8 mouse cellular contexts compared by ENCODE assay signal in genomic region chr11:120458847-120459597, GRCm38 (mm10). TPM values are rescaled to one million over a fixed set of nuclear protein-coding genes. Genes with fewer than 3 reads are reported as not detected.
DNase-seq lines count a peak whose midpoint lies in the region; ATAC-seq and TF ChIP-seq lines count a peak whose summit lies in the region.

No protein-coding gene starts in this region.

- H3K4me2 ChIP-seq in heart, embryonic 15.5 days: peak overlapping the region; percentile 89
- peak overlapping the region; percentile 70 for H3K4me2 ChIP-seq in hindbrain, embryonic 14.5 days (replicated peaks)
- peak overlapping the region; percentile 95 for H3K4me2 ChIP-seq in midbrain, embryonic 13.5 days (replicated peaks)

- peak; percentile 31 for TF ChIP-seq RAD21 in MEL (IDR thresholded peaks at IDR 0.05; ENCODE audit: low read depth, low read length)

- intact Hi-C loops in heart, postnatal 14 days (cut with DNase I): loop anchor here (1.0 kb wide), 1 partner anchor 8 kb away; the partner anchor contains the start of gene Arl16

- H3K4me1 ChIP-seq in heart, embryonic 15.5 days (replicated peaks): peaks cover 27% of the 10 kb centered on the region
- peaks cover 0 to 14% of the 10 kb centered on the region in 2 experiments; a peak in 2 of 4 replicates for H3K4me1 ChIP-seq in MEL (ENCODE audit: control insufficient read depth in 1 of 2, insufficient read depth in 2 of 2, low read length in 2 of 2)
- peaks cover 7% of the 10 kb centered on the region for H3K4me1 ChIP-seq in hindbrain, embryonic 14.5 days (replicated peaks; ENCODE audit: control insufficient read depth, insufficient read depth, low read length)
- peaks cover 25% of the 10 kb centered on the region for H3K4me1 ChIP-seq in midbrain, embryonic 13.5 days (replicated peaks)

- no peak overlapping the region for H3K27ac ChIP-seq in heart, embryonic 15.5 days
- H3K27ac ChIP-seq in MEL (ENCODE audit: control insufficient read depth, low read depth, low read length): peak overlapping the region; percentile 67
- H3K27ac ChIP-seq in hindbrain, embryonic 14.5 days: no peak overlapping the region
- H3K27ac ChIP-seq in midbrain, embryonic 13.5 days: no peak overlapping the region

- ATAC-seq in heart, embryonic 15.5 days (replicated peaks; ENCODE audit: insufficient number of reproducible peaks, insufficient read depth, low FRiP score, low read depth): no peak
- ATAC-seq in hindbrain, embryonic 14.5 days (ENCODE audit: low FRiP score): no peak
- no peak for ATAC-seq in midbrain, embryonic 13.5 days

- H3K36me3 ChIP-seq in heart, embryonic 15.5 days: peaks cover 31% of the 10 kb centered on the region
- peaks cover 3 to 10% of the 10 kb centered on the region in 2 experiments; a peak in 3 of 4 replicates for H3K36me3 ChIP-seq in MEL (ENCODE audit: control insufficient read depth in 1 of 2, insufficient read depth in 2 of 2, low read length in 2 of 2)
- H3K36me3 ChIP-seq in hindbrain, embryonic 14.5 days (replicated peaks; ENCODE audit: control insufficient read depth, insufficient read depth): peaks cover 44% of the 10 kb centered on the region
- H3K36me3 ChIP-seq in midbrain, embryonic 13.5 days: peaks cover 47% of the 10 kb centered on the region

- TF ChIP-seq POLR2A in MEL (IDR thresholded peaks at IDR 0.05; ENCODE audit: control insufficient read depth in 1 of 2, insufficient read depth in 1 of 2, low read depth in 1 of 2, low read length in 2 of 2, poor library complexity in 1 of 2): no peak

- no peaks in the 10 kb centered on the region for H3K27me3 ChIP-seq in heart, embryonic 15.5 days
- H3K27me3 ChIP-seq in MEL (ENCODE audit: control insufficient read depth in 1 of 2, insufficient read depth in 2 of 2, low read length in 2 of 2): no peaks in the 10 kb centered on the region
- no peaks in the 10 kb centered on the region for H3K27me3 ChIP-seq in hindbrain, embryonic 14.5 days (ENCODE audit: control insufficient read depth, insufficient read depth, low read length)
- no peaks in the 10 kb centered on the region for H3K27me3 ChIP-seq in midbrain, embryonic 13.5 days

- no peaks in the 10 kb centered on the region for H3K9me3 ChIP-seq in heart, embryonic 15.5 days (replicated peaks)
- H3K9me3 ChIP-seq in MEL (replicated peaks; ENCODE audit: insufficient read depth, low read length): no peaks in the 10 kb centered on the region
- H3K9me3 ChIP-seq in hindbrain, embryonic 14.5 days (ENCODE audit: control insufficient read depth, low read length): no peaks in the 10 kb centered on the region
- H3K9me3 ChIP-seq in midbrain, embryonic 13.5 days: no peaks in the 10 kb centered on the region

- peak; percentile 56 to 76 (median 65) for TF ChIP-seq CTCF in MEL (IDR thresholded peaks at IDR 0.05 in 2 of 3, conservative IDR thresholded peaks at IDR 0.05 in 1 of 3; ENCODE audit: control insufficient read depth in 1 of 3, insufficient read depth in 1 of 3, low read depth in 2 of 3, low read length in 3 of 3, poor library complexity in 1 of 3, severe bottlenecking in 1 of 3)

- peak overlapping the region; percentile 89 for H3K4me3 ChIP-seq in heart, embryonic 15.5 days
- H3K4me3 ChIP-seq in MEL (ENCODE audit: control insufficient read depth in 1 of 2, insufficient read depth in 1 of 2, low read depth in 2 of 2, low read length in 2 of 2): peak overlapping the region; percentile 84 to 86
- H3K4me3 ChIP-seq in hindbrain, embryonic 14.5 days (replicated peaks; ENCODE audit: low read length): peak overlapping the region; percentile 88
- H3K4me3 ChIP-seq in midbrain, embryonic 13.5 days (replicated peaks): peak overlapping the region; percentile 80

- no peak for TF ChIP-seq EP300 in MEL (IDR thresholded peaks at IDR 0.05; ENCODE audit: low read depth in 1 of 2, low read length in 2 of 2)

- peak overlapping the region; percentile 95 for H3K9ac ChIP-seq in heart, embryonic 15.5 days
- H3K9ac ChIP-seq in MEL (ENCODE audit: control insufficient read depth, low read depth, low read length, poor library complexity, severe bottlenecking): peak overlapping the region; percentile 93
- H3K9ac ChIP-seq in hindbrain, embryonic 14.5 days: peak overlapping the region; percentile 95
- H3K9ac ChIP-seq in midbrain, embryonic 13.5 days (replicated peaks): peak overlapping the region; percentile 89

- no peak for DNase-seq in heart, postnatal 14 days
- DNase-seq in MEL (ENCODE audit: low read depth, low spot score): peak; percentile 77
- no peak for DNase-seq in hindbrain, embryonic 14.5 days (ENCODE audit: low spot score)
- no peak for DNase-seq in frontal cortex, postnatal 14 days (ENCODE audit: low spot score in 2 of 2)
- no peak for DNase-seq in layer of hippocampus, adult 9-11 months
- no peak for DNase-seq in cerebellum, postnatal 25 days

- 57% methylated on average over 6 of the region's 6 CpGs for WGBS in heart, embryonic 15.5 days
- 74% methylated on average over 6 of the region's 6 CpGs for WGBS in hindbrain, embryonic 14.5 days
- WGBS in midbrain, embryonic 13.5 days: 77% methylated on average over 6 of the region's 6 CpGs

- peaks cover 37% of the 10 kb centered on the region for H3K79me2 ChIP-seq in MEL (ENCODE audit: control insufficient read depth, insufficient read depth, low read length, poor library complexity)

TF ChIP-seq in MEL, 35 proteins besides CTCF, POLR2A, EP300 and RAD21 (continues in another document):
- TF ChIP-seq MYB (IDR thresholded peaks at IDR 0.05; ENCODE audit: low read depth, low read length) (no peak), KAT2A (conservative IDR thresholded peaks at IDR 0.05; ENCODE audit: low read depth, low read length) (no peak), ELF1 (IDR thresholded peaks at IDR 0.05; ENCODE audit: low read depth, low read length) (0 out of 2 replicates have a peak, but pooled peaks have one; percentile 7), TBP (IDR thresholded peaks at IDR 0.05; ENCODE audit: low read depth, low read length) (0 out of 2 replicates have a peak, but pooled peaks have one; percentile 37), ETS1 (IDR thresholded peaks at IDR 0.05; ENCODE audit: low read depth, low read length) (no peak), USF2 (IDR thresholded peaks at IDR 0.05; ENCODE audit: borderline replicate concordance in 1 of 2, insufficient read depth in 1 of 2, low read depth in 1 of 2, low read length in 2 of 2) (no peak), SIN3A (IDR thresholded peaks at IDR 0.05; ENCODE audit: low read length) (peak; percentile 11; the same call in 1 of the 2 replicates), ZC3H11A (IDR thresholded peaks at IDR 0.05; ENCODE audit: low read depth, low read length) (peak; percentile 40), MYC (IDR thresholded peaks at IDR 0.05; ENCODE audit: low read depth, low read length) (peak; percentile 71; the same call in 1 of the 2 replicates), TAL1 (IDR thresholded peaks at IDR 0.05; ENCODE audit: low read length) (no peak), MAX (IDR thresholded peaks at IDR 0.05; ENCODE audit: low read length) (no peak; the same call in 1 of the 2 replicates)

RNA-seq across cellular contexts. Expression of gene Ccdc137, which starts 1.1 kb away (rescaled TPM):
- 22.1 and 26.5 TPM in 2 replicates for polyA plus RNA-seq in heart, embryonic 15.5 days (2015; fragmentation: Nextera tagmentation; extraction: Ambion mirVana)
- total RNA-seq in heart, postnatal 14 days (2021): 1 to 10 TPM; 5.9 to 9.4 TPM
- 66.1 and 104 TPM in 2 replicates for total RNA-seq in MEL (2012; rRNA removed)
- 100 to 1,000 TPM in 1 of 2 experiments, not detected in 1; 116 TPM for polyA plus RNA-seq in MEL (2012; ENCODE audit: insufficient read depth in 1 of 2, insufficient read length in 2 of 2, low read depth in 1 of 2, low replicate concordance in 2 of 2, missing spikeins in 1 of 2)
- polyA plus RNA-seq in hindbrain, embryonic 14.5 days (2014; fragmentation: Nextera tagmentation; extraction: Ambion mirVana): 19.9 and 20.8 TPM in 2 replicates
- polyA plus RNA-seq in midbrain, embryonic 13.5 days (2015; fragmentation: Nextera tagmentation; extraction: Ambion mirVana): 26.1 and 28.7 TPM in 2 replicates

RNA-seq across cellular contexts. Expression of gene Oxld1, which starts 1.2 kb away (rescaled TPM):
- 18.1 and 21.4 TPM in 2 replicates for polyA plus RNA-seq in heart, embryonic 15.5 days (2015; fragmentation: Nextera tagmentation; extraction: Ambion mirVana)
- 10 to 100 TPM; 41.6 to 45.6 TPM for total RNA-seq in heart, postnatal 14 days (2021)
- total RNA-seq in MEL (2012; rRNA removed): 15.9 and 17.6 TPM in 2 replicates
- 10 to 100 TPM in 1 of 2 experiments, not detected in 1; 17.5 TPM for polyA plus RNA-seq in MEL (2012; ENCODE audit: insufficient read depth in 1 of 2, insufficient read length in 2 of 2, low read depth in 1 of 2, low replicate concordance in 2 of 2, missing spikeins in 1 of 2)
- polyA plus RNA-seq in hindbrain, embryonic 14.5 days (2014; fragmentation: Nextera tagmentation; extraction: Ambion mirVana): 11.4 and 12.4 TPM in 2 replicates
- 10.6 and 12.5 TPM in 2 replicates for polyA plus RNA-seq in midbrain, embryonic 13.5 days (2015; fragmentation: Nextera tagmentation; extraction: Ambion mirVana)

RNA-seq across cellular contexts. Expression of gene Pde6g, which starts 5.7 kb away (rescaled TPM):
- 0.14 and 0.29 TPM in 2 replicates for polyA plus RNA-seq in heart, embryonic 15.5 days (2015; fragmentation: Nextera tagmentation; extraction: Ambion mirVana)
- under 1 TPM; 0.53 to 0.56 TPM for total RNA-seq in heart, postnatal 14 days (2021)
- 0.35 and 0.46 TPM in 2 replicates for total RNA-seq in MEL (2012; rRNA removed)
- polyA plus RNA-seq in MEL (2012; ENCODE audit: insufficient read depth in 1 of 2, insufficient read length in 2 of 2, low read depth in 1 of 2, low replicate concordance in 2 of 2, missing spikeins in 1 of 2): under 1 TPM in 1 of 2 experiments, not detected in 1; 0.84 TPM
- polyA plus RNA-seq in hindbrain, embryonic 14.5 days (2014; fragmentation: Nextera tagmentation; extraction: Ambion mirVana): 0.40 TPM in 2 replicates
- 0.19 and 0.30 TPM in 2 replicates for polyA plus RNA-seq in midbrain, embryonic 13.5 days (2015; fragmentation: Nextera tagmentation; extraction: Ambion mirVana)

RNA-seq across cellular contexts. Expression of gene Arl16, which starts 8.4 kb away (rescaled TPM):
- 26.7 and 37.5 TPM in 2 replicates for polyA plus RNA-seq in heart, embryonic 15.5 days (2015; fragmentation: Nextera tagmentation; extraction: Ambion mirVana)
- total RNA-seq in heart, postnatal 14 days (2021): 10 to 100 TPM; 10.3 to 12.0 TPM
- total RNA-seq in MEL (2012; rRNA removed): 19.8 and 20.8 TPM in 2 replicates
- polyA plus RNA-seq in MEL (2012; ENCODE audit: insufficient read depth in 1 of 2, insufficient read length in 2 of 2, low read depth in 1 of 2, low replicate concordance in 2 of 2, missing spikeins in 1 of 2): 10 to 100 TPM in 1 of 2 experiments, not detected in 1; 20.0 TPM
- 56.1 and 56.3 TPM in 2 replicates for polyA plus RNA-seq in hindbrain, embryonic 14.5 days (2014; fragmentation: Nextera tagmentation; extraction: Ambion mirVana)
- polyA plus RNA-seq in midbrain, embryonic 13.5 days (2015; fragmentation: Nextera tagmentation; extraction: Ambion mirVana): 64.7 and 67.8 TPM in 2 replicates

RNA-seq across cellular contexts. Expression of gene Tspan10, which starts 16.6 kb away (rescaled TPM):
- 0.09 TPM in 1 of 2 replicates, not detected in the other for polyA plus RNA-seq in heart, embryonic 15.5 days (2015; fragmentation: Nextera tagmentation; extraction: Ambion mirVana)
- total RNA-seq in heart, postnatal 14 days (2021): 1 to 10 TPM in 1 of 2 experiments, under 1 TPM in 1; 0.98 to 2.5 TPM
- total RNA-seq in MEL (2012; rRNA removed): 0.20 and 0.65 TPM in 2 replicates
- under 1 TPM in 1 of 2 experiments, not detected in 1; 0.29 TPM for polyA plus RNA-seq in MEL (2012; ENCODE audit: insufficient read depth in 1 of 2, insufficient read length in 2 of 2, low read depth in 1 of 2, low replicate concordance in 2 of 2, missing spikeins in 1 of 2)
- not detected in 2 replicates for polyA plus RNA-seq in hindbrain, embryonic 14.5 days (2014; fragmentation: Nextera tagmentation; extraction: Ambion mirVana)
- polyA plus RNA-seq in midbrain, embryonic 13.5 days (2015; fragmentation: Nextera tagmentation; extraction: Ambion mirVana): not detected in 2 replicates
